Mouse (Mus musculus) adrenal gland, postnatal 0 days (tissue): ENCODE results near the gene AL731706.1. TPM values are rescaled to one million over a fixed set of nuclear protein-coding genes. Genes with fewer than 3 reads are reported as not detected.

Source experiments
- polyA plus RNA-seq: library from polyadenylated mRNA; unstranded; fragments of >200 nt; fragmentation: Nextera tagmentation; extraction: Ambion mirVana; gene quantifications from 2 replicates; pipeline ENCODE4 v1.2.1, GENCODE M21; 2015

Gene AL731706.1
- 35.4 and 48.2 TPM in 2 replicates for polyA plus RNA-seq

DNA sequence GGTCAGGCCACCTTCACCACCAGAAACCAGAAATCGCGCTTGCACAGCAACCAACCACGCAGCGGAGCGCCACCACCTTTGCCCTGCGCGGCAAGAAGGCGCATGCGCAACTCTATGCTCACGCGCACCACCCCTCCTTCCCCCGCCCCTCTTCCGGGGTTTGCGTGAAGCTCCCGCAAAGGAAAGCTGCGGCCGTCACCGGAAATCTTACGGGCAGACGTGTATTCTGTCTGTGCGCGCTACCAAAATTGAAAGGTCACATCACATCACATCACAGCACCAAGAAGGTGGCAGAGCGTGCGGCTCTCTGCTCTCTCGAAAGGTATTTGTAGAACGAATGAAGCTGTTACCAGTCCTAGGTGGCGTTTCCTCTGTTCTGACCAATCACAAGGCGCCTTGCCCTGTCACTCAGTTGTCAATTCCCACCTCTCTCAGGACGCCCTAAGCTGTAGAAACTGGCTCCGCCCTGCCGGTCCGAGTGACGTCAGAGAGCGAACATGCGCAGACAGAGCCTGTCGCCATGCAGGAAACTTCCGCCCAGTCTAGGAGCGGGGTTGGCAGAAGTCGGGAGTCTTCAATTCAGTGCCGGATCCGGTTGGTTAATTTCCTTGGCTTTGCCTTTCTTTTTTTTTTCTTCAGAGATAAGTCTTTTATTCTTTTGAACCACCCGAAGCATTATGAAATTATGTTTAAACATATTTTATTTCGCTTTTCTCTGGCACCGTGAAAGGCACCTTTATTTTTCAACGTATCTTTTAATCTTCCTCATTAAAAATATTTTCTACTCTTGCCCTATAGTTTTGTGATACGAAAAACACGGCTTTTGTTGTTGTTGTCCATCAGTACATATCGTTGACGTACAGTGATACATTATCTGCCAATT, at the start of gene AL731706.1, which contains the start of the genes Slx4ip and Mkks:
TSS of gene AL731706.1 (minus strand) at position 322 of the 883 bp plus-strand sequence.
TSS of gene Slx4ip (plus strand) at position 151 of the 883 bp plus-strand sequence.
TSS of gene Mkks (minus strand) at position 322 of the 883 bp plus-strand sequence.

DNA sequence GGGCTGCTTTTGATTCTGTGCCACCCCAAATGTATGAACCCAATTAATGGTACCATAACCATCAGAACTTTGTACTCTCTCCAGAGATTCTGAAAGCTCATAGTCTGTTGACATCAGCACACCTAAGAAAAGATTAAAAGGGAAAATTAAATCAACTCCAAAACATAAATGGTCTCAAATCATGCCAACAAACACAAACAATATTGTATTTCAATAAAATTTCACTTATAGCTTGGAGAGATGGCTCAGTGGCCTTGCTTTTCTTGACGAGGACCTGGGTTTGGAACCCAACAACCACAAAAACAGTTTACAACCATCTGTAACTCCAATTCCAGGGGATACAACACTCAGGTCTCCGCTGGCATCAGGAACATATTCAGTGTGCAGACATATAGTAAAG, 5.6 kb downstream of the AL731706.1 start, which contains the start of gene AL731706.2:
TSS of gene AL731706.2 (minus strand) at position 101 of the 400 bp plus-strand sequence.

Other genes with a start within 250 kb of the AL731706.1 start
- 56.7 and 140 TPM in 2 replicates for gene Snap25, start 177.9 kb downstream of the AL731706.1 start, polyA plus RNA-seq
- 36.7 and 64.0 TPM in 2 replicates for gene AL731706.2, start 5.7 kb downstream of the AL731706.1 start, polyA plus RNA-seq
- gene Slx4ip, start 171 bp downstream of the AL731706.1 start, polyA plus RNA-seq = 3.1 and 3.6 TPM in 2 replicates
- gene Mkks, start within 50 bp of the AL731706.1 start, polyA plus RNA-seq = 15.3 and 32.3 TPM in 2 replicates
- 4.6 and 7.7 TPM in 2 replicates for gene Jag1, start 225.3 kb upstream of the AL731706.1 start, polyA plus RNA-seq